Mouse (Mus musculus) frontal cortex, postnatal 14 days (tissue): ENCODE measurements around the gene Mpp2.

Source experiments
- DNase-seq, 2 experiments: peaks; one replicate each; pipeline ENCODE4 v3.0.0; 2022; ENCODE audit warnings: low spot score in 2 of 2

The Mpp2 gene

DNA sequence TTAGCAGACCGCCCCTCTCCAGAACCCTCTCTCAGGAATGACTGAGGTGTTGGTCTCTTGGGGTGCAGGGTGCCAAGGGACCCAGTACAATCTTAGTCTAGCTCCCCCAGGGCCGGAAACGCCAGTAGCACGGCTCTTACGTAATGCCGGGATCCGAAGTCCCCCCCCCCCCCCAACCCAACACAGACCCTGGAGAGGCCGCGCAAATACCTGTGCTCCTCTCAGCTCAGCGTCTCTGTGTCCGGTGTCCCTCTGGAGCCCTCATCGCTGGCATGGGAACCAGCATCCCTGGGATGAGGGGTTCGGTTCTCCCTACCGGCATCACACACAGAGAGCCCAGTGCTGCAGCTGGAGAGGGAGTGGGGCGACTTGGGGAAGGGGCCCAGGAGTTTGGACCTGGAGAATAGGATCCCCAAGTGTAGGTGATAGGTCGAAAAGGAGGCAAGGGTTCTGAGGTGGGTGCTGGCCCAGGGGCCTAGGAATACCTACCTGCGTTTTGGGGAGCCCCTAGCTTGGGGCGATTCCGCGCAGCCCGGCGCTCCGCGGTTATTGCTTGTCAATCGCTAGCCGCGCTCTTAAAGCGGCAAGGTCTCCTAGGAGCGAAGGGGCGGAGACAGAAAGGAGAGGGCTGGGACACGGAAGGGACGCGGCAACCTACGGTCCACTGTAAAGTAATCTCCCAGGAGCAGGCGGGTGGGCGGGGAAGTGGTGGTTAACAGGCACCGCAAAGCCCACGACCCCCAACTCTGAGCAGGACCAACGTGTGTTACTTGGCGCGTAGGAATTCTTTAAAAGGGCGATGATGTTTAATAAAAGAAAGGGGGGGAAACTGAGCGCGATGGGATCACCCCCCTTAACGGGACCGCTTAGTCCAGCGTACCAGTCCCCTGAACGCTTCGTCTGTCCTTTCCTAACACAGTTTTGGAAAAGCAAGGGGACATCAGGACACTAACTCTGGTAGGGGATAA lies at the start of gene Mpp2:
Gene Mpp2, minus strand, starts transcription at position 585 of the 968 bp plus-strand sequence.
- peak; percentile 67 to 68 for DNase-seq

- DNase-seq = no peak
These were observed 49.5 kb upstream of the Mpp2 start for GRCm38 (mm10) chr11:102137625-102138446.

- DNase-seq = no peak
These were observed 46.2 kb upstream of the Mpp2 start for GRCm38 (mm10) chr11:102134516-102134915.

- DNase-seq = no peak
These were observed 29.1 kb upstream of the Mpp2 start for GRCm38 (mm10) chr11:102117386-102117785.

DNA sequence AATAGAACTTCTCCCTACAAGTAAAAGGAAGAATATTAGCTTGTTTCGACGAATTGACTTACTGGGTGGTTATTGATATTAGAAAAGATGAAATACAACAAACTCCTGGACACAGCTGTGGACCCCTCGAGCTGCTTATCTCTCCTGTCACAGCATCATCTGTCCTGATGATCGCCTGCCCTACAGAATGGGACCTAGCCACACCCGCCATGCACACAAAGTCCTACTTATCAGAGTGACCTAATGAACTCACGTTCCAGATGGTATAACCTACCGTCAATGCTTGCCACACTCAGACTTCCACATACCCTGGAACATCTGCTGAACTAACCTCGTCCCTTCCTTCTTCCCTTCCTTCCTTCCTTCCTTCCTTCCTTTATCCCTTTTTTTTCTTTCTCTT lies 27.9 kb upstream of the Mpp2 start:
- DNase-seq = no peak

GRCm38 (mm10) chr11:102111576-102111975 lies 23.3 kb upstream of the Mpp2 start:
- DNase-seq = no peak

DNA sequence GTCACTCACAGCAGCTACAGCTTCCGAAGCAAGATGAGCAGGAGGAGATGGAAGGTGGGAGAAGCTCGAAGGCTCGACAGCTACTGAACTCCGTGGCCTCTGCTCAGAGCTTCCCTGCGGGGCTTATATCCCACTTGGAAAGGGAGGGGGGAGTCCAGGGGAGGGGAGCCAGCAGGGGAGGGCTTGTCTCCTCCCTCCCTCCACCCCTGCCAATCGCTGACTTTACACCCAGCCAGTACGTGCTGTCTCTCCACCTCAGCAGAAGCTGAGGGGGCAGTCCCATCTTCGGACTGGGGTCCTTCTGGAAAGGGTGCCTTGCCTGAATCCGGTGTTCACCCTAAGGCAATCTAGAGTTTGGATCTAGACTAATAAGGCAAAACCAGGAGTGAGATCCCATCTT lies 19.4 kb upstream of the Mpp2 start, which contains the start of gene Pyy:
Gene Pyy, minus strand, starts transcription at position 101 of the 400 bp plus-strand sequence.
- no peak for DNase-seq

GRCm38 (mm10) chr11:102106911-102107310 lies 18.6 kb upstream of the Mpp2 start:
- DNase-seq = no peak

- peak in 1 of 2 experiments; percentile 56 for DNase-seq
These were observed 14.4 kb upstream of the Mpp2 start for GRCm38 (mm10) chr11:102102485-102103258.

DNA sequence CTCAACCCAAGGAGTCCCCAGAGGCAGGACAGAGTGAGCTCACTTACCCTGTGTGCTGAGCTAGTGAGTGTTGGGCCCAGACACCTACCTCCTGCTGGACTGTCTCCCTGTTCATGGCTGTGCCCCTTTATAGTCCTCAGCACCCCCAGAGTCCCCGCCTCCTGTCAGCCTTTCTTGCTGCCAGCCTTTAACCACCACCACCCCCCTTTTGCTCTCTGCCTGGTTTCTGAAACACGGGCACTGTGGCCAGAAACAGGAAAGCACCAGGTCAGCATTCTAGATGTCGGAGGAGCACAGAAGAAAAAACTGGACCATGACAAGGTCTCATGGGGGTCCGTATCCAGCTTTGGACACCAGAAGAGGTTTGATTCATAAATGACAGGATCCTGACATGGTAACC lies 12.9 kb upstream of the Mpp2 start, which contains the start of gene Ppy:
Gene Ppy, minus strand, starts transcription at position 101 of the 400 bp plus-strand sequence.
- no peak for DNase-seq

- DNase-seq = peak; percentile 33 to 42
These were observed 8.6 kb upstream of the Mpp2 start for GRCm38 (mm10) chr11:102096887-102097391.

DNA sequence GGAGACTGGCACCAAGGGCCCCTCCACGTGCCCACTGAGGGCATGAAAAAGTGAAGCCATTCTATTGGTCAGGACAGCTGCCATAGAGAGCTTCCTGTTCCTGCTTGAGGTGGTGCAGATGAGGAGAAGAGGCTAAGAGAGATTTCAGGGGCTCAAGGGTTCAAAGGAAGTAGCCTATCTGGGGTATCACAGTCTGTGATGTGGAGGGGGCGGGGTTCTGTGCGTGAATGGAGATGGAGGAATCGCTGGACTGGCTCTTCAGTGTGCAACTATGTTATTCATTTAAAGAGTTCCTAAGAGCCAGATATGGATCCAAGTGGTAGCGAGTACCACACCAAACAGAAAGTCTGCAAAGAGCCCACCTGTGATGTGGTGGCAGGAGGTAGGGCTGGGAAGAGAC lies 8.1 kb upstream of the Mpp2 start:
- no peak for DNase-seq

GRCm38 (mm10) chr11:102095676-102096075 lies 7.4 kb upstream of the Mpp2 start:
- DNase-seq = no peak

DNA sequence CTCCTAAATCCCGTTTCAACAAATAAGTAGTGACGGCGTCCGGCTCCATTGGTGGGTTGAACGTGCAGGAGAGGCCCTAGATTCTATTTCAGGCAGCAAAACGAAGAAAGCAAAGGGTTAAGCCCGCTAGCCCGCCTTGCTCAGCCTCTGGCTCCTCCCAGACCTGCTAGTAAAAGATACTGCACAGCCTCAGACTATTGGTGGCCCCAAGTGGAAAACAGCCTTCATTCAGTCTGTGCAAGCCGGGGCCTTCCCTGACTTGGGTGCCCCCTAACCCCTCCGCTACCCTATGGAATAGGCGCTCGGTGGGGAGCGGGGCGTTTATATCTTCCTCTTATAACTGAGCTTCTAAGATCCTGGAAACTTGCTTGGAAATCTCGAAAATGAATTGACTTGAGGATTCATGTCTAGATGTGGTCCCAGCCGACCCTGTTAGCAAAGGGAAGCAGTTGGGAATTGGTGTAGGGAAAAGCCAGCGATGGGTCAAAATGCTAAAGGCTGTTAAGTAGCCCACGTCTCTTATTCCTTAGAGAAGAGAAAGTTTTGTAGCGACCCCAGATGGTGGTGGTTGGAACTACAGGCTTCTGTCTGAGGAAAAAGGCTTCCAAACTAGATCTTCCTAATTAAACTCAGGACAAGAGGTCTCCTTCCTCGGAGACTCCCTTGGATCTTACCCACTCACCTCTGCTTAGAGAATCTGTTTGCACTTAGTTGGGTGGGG lies 933 bp upstream of the Mpp2 start:
- peak; percentile 66 for DNase-seq

DNA sequence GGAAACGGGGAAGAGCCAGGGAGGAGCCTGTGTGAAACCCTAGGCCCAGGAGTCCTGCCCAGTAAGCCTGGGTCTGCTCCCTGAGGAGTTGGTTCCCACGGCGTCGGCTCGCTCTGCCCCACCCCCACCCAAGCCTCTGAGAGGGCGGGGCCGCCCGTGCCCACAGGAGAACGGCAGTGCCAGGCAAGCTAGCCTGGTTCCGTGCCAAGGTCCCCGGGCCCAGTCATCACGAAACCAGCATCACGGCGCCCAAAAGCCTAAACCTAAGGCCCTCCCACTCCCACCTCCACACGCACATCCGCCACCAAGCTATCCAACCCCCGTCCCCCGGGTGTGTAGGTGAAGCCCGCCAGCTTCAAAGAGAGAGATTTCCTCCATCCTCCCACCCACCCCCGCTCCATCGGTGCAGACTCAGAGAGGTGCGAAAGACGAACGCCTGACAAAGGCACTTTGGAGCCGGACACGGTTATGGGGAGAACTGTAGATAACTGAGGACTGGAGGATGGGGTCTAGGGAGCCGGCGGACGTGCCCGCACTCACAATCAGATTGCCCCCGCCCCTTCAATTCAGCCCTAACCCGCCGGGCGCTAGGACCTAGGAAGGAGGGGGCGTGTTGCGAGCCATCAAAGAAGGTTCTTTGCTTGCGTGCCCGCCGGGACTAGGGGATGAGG lies 1.1 kb downstream of the Mpp2 start:
- peak; percentile 74 to 78 for DNase-seq

DNA sequence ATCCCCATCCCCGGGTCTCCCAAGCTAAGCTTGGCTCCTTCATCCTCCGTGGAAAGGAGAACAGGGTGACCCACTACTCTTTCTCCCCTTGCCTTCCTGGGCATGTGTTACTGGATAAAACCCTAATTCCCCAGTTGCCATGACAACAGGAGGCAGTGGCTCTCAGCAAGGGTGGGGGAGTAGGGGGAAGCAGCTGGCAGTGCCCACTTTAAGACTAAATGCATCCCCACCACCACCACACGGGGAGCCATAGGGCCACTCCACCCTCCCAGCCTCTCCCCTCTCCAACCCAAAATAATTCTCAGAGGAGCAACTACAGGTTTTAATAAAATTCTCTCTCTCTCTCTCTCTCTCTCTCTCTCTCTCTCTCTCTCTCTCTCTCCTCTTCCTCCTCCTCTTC lies 2.0 kb downstream of the Mpp2 start:
- peak; percentile 60 to 78 for DNase-seq

DNA sequence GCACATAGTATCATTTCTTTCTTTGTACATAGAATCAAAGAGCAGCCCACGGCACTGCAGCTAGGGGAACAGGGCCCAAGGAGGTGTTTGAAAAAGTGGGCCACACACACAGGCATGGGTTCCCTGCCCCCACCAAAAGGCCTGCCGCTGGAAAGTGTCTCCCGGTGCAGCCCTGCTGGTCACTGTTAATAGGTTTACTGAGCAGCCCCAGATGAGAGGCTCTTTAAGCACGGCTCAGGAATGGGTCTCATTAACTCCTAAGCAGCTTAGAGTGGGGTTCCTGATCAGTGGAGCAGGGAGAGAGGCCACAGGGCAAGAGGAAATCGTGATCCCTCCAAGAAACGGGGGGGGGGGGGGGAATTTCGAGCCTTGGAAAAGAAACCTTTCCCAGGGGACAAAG lies 4.2 kb downstream of the Mpp2 start:
- no peak for DNase-seq

DNA sequence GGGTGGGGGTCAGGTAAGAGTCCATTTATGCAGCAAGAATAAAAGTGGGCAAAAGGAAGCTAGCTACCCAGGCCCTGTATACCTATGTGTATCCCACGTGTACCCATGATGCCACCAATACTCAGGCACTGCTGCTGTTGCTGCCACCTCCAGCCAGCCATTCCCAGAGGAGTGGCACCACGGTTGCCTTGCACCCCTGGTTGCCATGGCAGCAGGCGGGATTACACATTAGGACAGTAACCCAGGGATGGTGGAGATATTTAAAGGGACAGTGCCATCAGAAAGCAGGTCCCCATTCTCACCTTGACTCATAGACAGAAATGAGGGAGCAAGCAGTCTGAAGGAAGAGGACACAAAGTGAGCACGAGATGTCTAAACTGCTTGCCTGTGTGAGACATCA lies 5.1 kb downstream of the Mpp2 start:
- DNase-seq = no peak

GRCm38 (mm10) chr11:102082322-102082721 lies 6.0 kb downstream of the Mpp2 start:
- peak; percentile 65 to 73 for DNase-seq

GRCm38 (mm10) chr11:102073722-102074121 lies 14.6 kb downstream of the Mpp2 start:
- no peak for DNase-seq
